Mouse (Mus musculus) frontal cortex, postnatal 14 days (tissue): ENCODE measurements around the gene Cast.

ENCODE experiments used
- DNase-seq, 2 experiments: peaks; one replicate each; pipeline ENCODE4 v3.0.0; 2022; ENCODE audit warnings: low spot score in 2 of 2

The Cast gene

DNA sequence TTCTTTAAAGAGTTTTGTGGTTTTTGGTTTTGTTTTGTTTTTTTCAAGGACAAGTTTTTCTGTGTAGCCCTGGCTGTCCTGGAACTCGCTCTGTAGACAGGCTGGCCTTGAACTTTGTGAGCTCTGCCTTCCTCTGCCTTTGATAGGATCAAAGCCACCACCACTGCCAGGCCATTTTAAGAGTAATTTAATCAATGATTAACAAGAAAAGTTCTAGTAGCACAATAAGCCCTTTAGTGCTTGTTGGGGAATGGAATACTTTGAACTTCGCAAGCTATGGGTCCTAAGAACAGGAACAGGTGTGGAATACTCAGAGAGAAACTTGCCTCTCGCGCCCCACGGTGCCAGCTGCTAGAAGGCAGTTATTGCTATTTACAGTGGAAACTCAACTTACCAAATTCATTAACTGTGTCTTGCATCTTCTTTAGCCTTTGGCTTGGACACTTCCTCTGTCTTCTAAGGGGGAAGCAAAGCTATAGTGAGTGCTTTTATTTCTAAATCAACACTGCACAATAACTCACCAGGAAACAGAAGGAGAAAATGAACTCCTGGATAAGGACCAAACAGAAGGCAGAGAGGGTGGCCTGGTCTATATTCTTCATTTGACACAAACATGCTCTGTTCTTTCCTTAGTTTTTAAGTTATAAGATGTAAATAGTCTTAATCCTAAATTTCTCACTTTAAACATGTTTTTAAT, 113.0 kb downstream of the Cast start:
- no peak for DNase-seq
